Mouse (Mus musculus): ENCODE data around the gene 1700025G04Rik.

- TF ChIP-seq CTCF (IDR thresholded peaks at IDR 0.05; ENCODE audit: low read depth, low read length) (no peak), GATA2 (IDR thresholded peaks at IDR 0.05; ENCODE audit: borderline replicate concordance, low read depth, low read length) (no peak), TAL1 (conservative IDR thresholded peaks at IDR 0.05; ENCODE audit: low read depth, low read length) (no peak), GATA1 (IDR thresholded peaks at IDR 0.05; ENCODE audit: borderline replicate concordance, low read length) (no peak)
Measured at GRCm38 (mm10) chr1:151893976-151894375, 195.9 kb downstream of the 1700025G04Rik start.

Measured in G1E (cell line).